Mouse (Mus musculus): Measurements from ENCODE around the gene Uvrag. TPM values are rescaled to one million over a fixed set of nuclear protein-coding genes. Genes with fewer than 3 reads are reported as not detected.
A peak's percentile ranks its signal among the peaks of the same experiment; 100 is the strongest.

Uvrag gene
- polyA plus RNA-seq, 1 experiment from 2014 or later: 20.9 TPM

DNA sequence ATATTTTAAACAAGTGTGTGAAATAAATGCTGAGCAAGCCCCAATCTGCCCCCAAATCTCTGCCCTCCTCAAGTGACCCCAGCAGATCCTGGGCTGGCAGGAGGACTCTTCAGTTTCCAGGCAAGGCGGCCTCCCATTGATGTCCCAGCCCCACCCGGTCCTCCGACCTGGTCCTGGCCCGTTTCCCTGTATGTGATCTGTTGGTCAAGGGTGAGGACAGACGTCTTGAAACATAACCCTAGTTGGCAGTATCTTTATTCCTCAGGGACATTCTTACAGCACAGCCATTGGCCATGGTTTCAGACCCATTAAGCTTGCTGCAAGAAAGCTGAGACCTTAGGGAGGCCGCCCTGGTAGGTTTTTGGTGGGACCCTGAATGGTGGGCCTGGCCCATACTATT lies 287.1 kb downstream of the Uvrag start:
- no peak for ATAC-seq
- H3K9ac ChIP-seq: no peak overlapping the region
- H3K27ac ChIP-seq: no peak overlapping the region
- no peak overlapping the region for H3K4me2 ChIP-seq (replicated peaks)
- WGBS: 90% methylated on average over 6 of the region's 6 CpGs
- no peaks in the 10 kb centered on the region for H3K27me3 ChIP-seq (replicated peaks)
- H3K9me3 ChIP-seq: no peaks in the 10 kb centered on the region
- peaks cover 28% of the 10 kb centered on the region for H3K4me1 ChIP-seq (replicated peaks)
- no peaks in the 10 kb centered on the region for H3K36me3 ChIP-seq
- no peak overlapping the region for H3K4me3 ChIP-seq (replicated peaks)

DNA sequence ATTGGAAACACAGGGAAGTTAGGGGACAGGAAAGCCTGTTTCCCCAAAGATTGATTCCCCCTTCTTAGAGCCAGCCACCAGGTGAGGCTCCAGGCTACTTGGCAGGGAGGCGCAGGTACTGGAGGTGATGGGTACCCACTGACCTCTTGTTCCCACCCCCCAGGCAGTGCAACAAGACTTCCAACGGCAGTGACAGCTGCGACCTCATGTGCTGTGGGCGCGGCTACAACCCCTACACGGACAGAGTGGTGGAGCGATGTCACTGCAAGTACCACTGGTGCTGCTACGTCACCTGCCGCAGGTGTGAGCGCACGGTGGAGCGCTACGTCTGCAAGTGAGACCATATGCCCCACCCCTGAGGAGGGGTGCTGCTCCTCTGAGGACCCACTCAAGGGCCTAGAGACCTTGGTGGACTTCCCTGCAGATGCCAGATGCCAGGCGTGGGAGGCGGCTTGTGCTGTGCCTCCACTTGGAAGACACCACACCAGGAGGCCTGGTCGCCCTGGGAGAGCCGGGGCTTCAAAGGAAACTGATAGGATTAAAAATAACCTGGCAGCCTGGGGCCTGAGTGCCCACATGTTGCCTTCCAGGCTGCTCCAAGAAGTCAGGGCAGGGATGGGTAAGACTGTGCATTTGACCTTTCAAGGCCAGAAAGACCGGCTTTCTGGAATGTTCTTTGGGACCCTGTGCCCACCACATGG lies 287.8 kb downstream of the Uvrag start:
- 84% methylated on average over 18 of the region's 18 CpGs for WGBS
- Histone ChIP-seq H3K27ac (no peak overlapping the region), H3K36me3 (no peaks in the 10 kb centered on the region), H3K4me2 (replicated peaks) (no peak overlapping the region), H3K4me3 (replicated peaks) (no peak overlapping the region), H3K4me1 (replicated peaks) (peaks cover 33% of the 10 kb centered on the region), H3K9me3 (no peaks in the 10 kb centered on the region), H3K9ac (no peak overlapping the region), H3K27me3 (replicated peaks) (no peaks in the 10 kb centered on the region)
- ATAC-seq: no peak

DNA sequence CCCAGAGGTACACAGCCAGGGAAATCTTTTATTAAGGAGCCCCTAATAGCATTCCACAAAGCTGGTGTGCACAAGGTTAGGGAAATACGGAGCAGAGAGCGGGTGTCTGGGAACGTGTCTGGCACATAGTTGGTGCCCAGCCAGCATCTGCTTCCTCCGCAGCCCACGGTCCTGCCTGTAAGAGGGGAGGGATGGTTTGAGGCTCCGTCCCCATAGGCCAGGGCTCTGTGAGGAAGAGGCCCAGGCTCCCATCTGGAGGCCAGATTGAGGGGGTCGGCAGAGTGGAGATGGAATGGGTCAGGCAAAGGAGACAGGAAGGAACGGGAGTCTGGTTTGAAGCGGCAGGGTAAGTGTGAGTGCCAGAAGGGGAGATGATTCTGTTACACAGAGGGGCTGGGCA lies 289.7 kb downstream of the Uvrag start:
- ATAC-seq: peak; percentile 30; the same call in 1 of the 2 replicates
- Histone ChIP-seq H3K4me1 (replicated peaks) (peaks cover 31% of the 10 kb centered on the region), H3K27me3 (replicated peaks) (no peaks in the 10 kb centered on the region), H3K36me3 (no peaks in the 10 kb centered on the region), H3K9ac (no peak overlapping the region), H3K4me3 (replicated peaks) (no peak overlapping the region), H3K4me2 (replicated peaks) (0 out of 2 replicates have a peak overlapping the region, but pooled peaks have one; percentile 14), H3K9me3 (no peaks in the 10 kb centered on the region), H3K27ac (peak overlapping the region; percentile 58)
- 48% methylated on average over 9 of the region's 9 CpGs for WGBS

DNA sequence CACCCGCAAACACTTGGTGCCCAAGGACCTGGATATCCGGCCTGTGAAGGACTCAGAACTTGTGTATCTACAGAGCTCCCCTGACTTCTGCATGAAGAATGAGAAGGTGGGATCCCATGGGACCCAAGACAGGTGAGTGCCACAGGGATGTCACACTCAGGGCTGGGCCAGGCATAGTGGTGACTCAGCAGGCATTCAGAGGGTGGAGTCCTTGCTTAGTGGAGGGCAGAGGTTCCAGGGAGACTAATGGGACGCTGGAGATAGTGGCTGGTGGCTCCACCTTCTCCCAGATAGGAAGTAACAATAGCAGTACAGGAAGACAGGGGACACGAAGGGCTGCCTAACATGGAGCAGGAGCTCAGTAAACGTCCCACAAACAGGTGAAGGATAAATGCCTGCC lies 290.6 kb downstream of the Uvrag start:
- Histone ChIP-seq H3K36me3 (no peaks in the 10 kb centered on the region), H3K9me3 (no peaks in the 10 kb centered on the region), H3K4me1 (replicated peaks) (peaks cover 31% of the 10 kb centered on the region), H3K4me3 (replicated peaks) (no peak overlapping the region), H3K27me3 (replicated peaks) (no peaks in the 10 kb centered on the region), H3K27ac (no peak overlapping the region), H3K4me2 (replicated peaks) (no peak overlapping the region), H3K9ac (no peak overlapping the region)
- 79% methylated on average over 5 of the region's 5 CpGs for WGBS
- peak; percentile 32; the same call in 1 of the 2 replicates for ATAC-seq

DNA sequence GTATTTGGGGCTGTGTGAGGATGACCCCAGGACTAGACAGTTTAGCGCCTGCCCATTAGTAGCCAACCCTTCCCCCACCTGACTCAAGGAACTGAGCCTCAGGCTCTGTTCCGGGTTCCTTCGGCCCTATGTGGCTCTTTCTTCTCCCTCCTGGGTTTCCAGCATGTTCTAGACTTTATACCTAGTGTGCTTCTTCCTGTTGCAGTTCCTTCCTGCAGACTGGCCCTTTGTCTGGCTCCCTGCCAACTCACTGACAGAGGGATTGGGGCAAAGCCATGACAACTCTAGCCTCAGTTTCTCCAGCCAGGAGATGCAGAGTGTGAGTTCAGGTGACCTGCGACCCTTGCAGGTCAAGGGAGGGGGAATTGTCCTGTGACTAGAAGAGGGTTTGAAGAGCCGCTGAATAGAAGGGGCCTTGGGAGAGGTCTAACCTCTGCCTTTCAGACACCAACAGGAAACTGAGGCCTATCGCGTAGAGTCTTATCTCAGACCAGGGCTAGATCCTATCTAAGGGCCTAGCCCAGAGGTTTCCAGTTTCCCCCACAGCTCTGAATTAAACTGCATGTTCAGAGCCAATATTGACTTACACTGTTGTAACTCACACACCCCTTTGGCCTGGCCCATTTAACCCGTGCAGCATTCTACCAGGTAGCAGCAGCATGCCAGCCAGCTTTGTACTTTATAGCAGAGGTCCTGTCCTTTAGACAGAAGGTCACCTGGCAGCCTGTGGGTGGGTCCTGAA lies 291.9 kb downstream of the Uvrag start:
- Histone ChIP-seq H3K4me2 (replicated peaks) (no peak overlapping the region), H3K4me1 (replicated peaks) (peaks cover 31% of the 10 kb centered on the region), H3K9me3 (no peaks in the 10 kb centered on the region), H3K4me3 (replicated peaks) (no peak overlapping the region), H3K27ac (peak overlapping the region; percentile 27), H3K27me3 (replicated peaks) (no peaks in the 10 kb centered on the region), H3K9ac (no peak overlapping the region), H3K36me3 (no peaks in the 10 kb centered on the region)
- 67% methylated on average over 8 of the region's 8 CpGs for WGBS
- peak; percentile 64 for ATAC-seq

DNA sequence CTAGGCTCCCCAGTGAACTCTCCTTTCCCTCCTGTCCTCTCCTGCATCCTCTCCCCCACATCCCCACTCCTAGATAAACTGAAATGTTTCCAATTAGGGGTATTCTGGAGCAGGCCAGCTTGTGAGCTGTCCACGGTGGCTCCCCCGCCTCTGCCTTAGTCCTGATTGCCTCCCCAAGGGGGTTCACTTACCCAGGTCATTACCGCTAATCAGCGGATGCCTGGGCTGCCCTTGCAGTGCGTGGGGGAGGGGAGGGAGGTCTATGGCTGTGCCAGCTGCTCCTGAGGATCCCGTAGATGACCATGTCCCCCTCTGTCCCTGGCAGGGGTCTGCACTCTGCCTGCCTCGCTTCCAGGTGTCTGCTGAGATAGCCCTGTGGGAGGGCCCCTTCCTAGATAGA lies 297.3 kb downstream of the Uvrag start:
- Histone ChIP-seq H3K9me3 (no peaks in the 10 kb centered on the region), H3K36me3 (no peaks in the 10 kb centered on the region), H3K9ac (no peak overlapping the region), H3K4me1 (replicated peaks) (peaks cover 36% of the 10 kb centered on the region), H3K4me2 (replicated peaks) (no peak overlapping the region), H3K4me3 (replicated peaks) (no peak overlapping the region), H3K27me3 (replicated peaks) (peaks cover 14% of the 10 kb centered on the region), H3K27ac (no peak overlapping the region)
- 54% methylated on average over 7 of the region's 7 CpGs for WGBS
- ATAC-seq: no peak

DNA sequence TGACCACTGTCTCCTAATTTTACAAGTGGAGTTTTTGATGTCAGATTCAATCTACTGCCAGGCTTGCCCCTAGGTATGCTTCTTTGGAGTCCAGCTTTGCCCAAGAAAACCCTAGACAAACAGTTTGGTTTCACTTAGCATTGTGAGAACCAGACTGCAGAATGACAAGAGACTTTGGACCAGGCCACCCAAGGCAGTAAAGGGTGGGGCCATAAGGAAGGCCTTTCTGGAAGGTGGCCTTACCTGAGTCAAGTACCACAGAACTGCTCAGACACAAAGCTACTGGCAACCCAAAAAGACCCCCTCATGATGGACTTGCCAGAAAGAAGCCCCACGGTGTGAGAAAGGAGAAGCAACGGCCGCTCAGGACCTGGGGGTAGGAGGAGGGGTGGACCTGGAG lies 297.9 kb downstream of the Uvrag start:
- H3K9me3 ChIP-seq: no peaks in the 10 kb centered on the region
- H3K27me3 ChIP-seq (replicated peaks): peaks cover 14% of the 10 kb centered on the region
- 96% methylated on average over 3 of the region's 3 CpGs for WGBS
- H3K27ac ChIP-seq: no peak overlapping the region
- H3K4me1 ChIP-seq (replicated peaks): peaks cover 39% of the 10 kb centered on the region
- H3K4me2 ChIP-seq (replicated peaks): no peak overlapping the region
- H3K36me3 ChIP-seq: no peaks in the 10 kb centered on the region
- no peak overlapping the region for H3K9ac ChIP-seq
- peak; percentile 45 for ATAC-seq
- no peak overlapping the region for H3K4me3 ChIP-seq (replicated peaks)

DNA sequence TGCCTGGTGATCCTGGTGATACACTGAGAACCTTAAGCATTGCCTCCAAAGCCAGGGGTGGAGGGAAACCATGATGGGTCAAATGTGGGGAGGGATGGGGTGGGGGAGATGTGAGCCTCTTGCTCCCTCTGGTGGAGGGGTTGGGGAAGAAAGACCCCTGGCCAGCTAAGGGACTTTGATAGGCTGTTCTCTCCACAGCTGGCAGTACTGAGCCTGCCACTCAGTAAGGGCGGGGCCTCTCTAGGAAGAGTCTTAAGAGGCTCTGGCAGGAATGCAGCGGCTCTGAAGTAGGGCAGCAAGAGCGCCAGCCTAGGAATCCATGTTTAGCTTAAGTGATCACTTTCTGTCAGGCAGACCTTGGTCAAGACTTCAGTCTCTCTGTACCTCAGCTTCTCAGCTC lies 299.1 kb downstream of the Uvrag start:
- H3K4me1 ChIP-seq (replicated peaks): peaks cover 41% of the 10 kb centered on the region
- H3K27ac ChIP-seq: no peak overlapping the region
- no peaks in the 10 kb centered on the region for H3K9me3 ChIP-seq
- no peak for ATAC-seq
- H3K4me2 ChIP-seq (replicated peaks): no peak overlapping the region
- no peaks in the 10 kb centered on the region for H3K36me3 ChIP-seq
- peaks cover 20% of the 10 kb centered on the region for H3K27me3 ChIP-seq (replicated peaks)
- 64% methylated on average over 3 of the region's 3 CpGs for WGBS
- H3K4me3 ChIP-seq (replicated peaks): no peak overlapping the region
- no peak overlapping the region for H3K9ac ChIP-seq

DNA sequence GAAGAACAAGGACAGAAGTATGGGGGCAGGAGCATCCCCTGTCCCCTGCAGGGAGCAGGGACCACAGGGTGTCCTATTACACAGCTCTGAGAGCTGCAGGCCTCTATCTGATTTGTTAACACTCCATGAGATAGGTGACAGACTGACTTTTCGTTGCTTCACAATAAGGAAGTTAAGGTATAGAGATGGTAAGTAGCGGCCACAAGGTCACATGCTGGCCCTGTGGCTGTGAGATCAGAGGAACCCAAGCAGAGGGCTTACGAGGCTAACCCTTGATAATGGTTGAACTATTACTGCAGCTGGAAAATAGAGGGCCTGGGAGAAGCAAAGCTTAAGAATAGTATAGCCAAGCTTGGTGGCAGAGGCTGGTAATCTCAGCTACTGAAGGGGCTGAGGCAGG lies 300.2 kb downstream of the Uvrag start:
- Histone ChIP-seq H3K27me3 (replicated peaks) (peaks cover 30% of the 10 kb centered on the region), H3K4me2 (replicated peaks) (no peak overlapping the region), H3K4me3 (replicated peaks) (no peak overlapping the region), H3K4me1 (replicated peaks) (peaks cover 50% of the 10 kb centered on the region), H3K36me3 (no peaks in the 10 kb centered on the region), H3K9ac (no peak overlapping the region), H3K27ac (no peak overlapping the region), H3K9me3 (no peaks in the 10 kb centered on the region)
- ATAC-seq: no peak
- WGBS: 58% methylated on average over 3 of the region's 3 CpGs

DNA sequence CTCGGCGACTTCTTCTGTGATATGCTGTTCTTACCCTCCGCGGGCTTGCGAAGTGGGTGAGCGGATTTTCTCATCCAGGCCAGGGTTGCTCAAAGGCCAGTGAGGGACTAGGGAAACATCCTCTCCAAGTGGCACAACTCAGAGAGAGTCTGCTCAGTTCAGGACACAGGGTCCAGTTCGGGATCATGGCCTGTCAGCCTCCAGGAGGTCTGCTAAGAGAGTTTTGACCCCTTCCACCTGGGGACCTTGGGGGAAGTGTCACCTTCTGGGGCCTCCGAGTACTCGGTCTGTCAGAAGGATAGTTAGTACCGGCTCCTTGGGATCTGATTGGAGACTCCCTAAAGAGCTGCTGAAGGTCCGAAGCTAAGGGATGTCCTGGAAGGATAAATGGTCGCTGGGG lies 301.6 kb downstream of the Uvrag start:
- H3K9ac ChIP-seq: peak overlapping the region; percentile 47
- H3K4me1 ChIP-seq (replicated peaks): peaks cover 63% of the 10 kb centered on the region
- no peaks in the 10 kb centered on the region for H3K36me3 ChIP-seq
- peak overlapping the region; percentile 98 for H3K4me2 ChIP-seq (replicated peaks)
- peaks cover 45% of the 10 kb centered on the region for H3K27me3 ChIP-seq (replicated peaks)
- H3K9me3 ChIP-seq: no peaks in the 10 kb centered on the region
- peak overlapping the region; percentile 50 for H3K4me3 ChIP-seq (replicated peaks)
- no peak overlapping the region for H3K27ac ChIP-seq
- no peak for ATAC-seq
- 11% methylated on average over 12 of the region's 12 CpGs for WGBS

DNA sequence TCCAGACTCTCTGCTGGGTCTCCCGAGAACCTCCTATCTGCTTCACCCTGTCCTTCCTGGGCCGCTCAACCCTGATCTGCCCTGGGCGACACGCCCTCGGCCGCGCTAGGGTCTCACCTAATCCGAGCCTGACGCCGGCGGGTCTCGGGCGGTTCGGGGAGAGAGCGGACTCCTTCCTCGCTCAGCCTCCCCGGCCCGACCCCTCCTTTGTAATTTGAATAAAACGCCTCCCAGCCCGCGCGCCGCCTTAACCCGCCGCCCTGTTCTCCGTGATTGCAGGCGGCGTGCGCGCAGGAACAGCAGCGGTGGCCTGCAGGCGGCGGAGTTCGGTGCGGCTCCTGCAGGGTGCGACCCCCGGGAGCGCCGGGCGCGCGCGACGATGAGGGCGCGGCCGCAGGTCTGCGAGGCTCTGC lies 302.2 kb downstream of the Uvrag start:
- Histone ChIP-seq H3K4me1 (replicated peaks) (peaks cover 63% of the 10 kb centered on the region), H3K36me3 (no peaks in the 10 kb centered on the region), H3K4me2 (replicated peaks) (peak overlapping the region; percentile 98), H3K27me3 (replicated peaks) (peaks cover 49% of the 10 kb centered on the region), H3K27ac (no peak overlapping the region), H3K9me3 (no peaks in the 10 kb centered on the region), H3K4me3 (replicated peaks) (peak overlapping the region; percentile 50), H3K9ac (peak overlapping the region; percentile 47)
- WGBS: under 1% methylated on average over 48 of the region's 48 CpGs
- ATAC-seq: peak; percentile 42

DNA sequence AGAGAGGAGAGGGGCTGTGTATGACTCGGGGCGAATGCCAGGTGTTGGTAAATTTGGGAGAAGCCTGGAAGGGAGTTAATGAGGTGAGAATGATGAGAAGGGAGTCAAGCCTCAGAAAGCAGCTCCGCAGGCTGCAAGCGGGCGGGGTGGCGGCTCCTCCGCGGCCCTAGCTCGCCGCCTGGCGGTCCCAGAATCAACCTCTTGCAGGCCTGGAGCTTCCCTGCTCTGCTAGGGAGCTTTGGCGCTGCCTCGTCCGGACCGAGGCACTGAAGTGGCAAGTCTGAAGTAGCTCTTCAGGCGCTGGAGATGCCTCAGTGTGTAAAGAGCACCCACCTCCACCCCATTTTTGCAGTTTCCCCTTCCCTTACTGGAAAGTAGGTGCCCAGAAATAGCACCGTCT lies 303.0 kb downstream of the Uvrag start:
- peak; percentile 59 for ATAC-seq
- H3K9me3 ChIP-seq: no peaks in the 10 kb centered on the region
- H3K4me1 ChIP-seq (replicated peaks): peaks cover 56% of the 10 kb centered on the region
- H3K27ac ChIP-seq: no peak overlapping the region
- peak overlapping the region; percentile 50 for H3K4me3 ChIP-seq (replicated peaks)
- peaks cover 53% of the 10 kb centered on the region for H3K27me3 ChIP-seq (replicated peaks)
- peak overlapping the region; percentile 98 for H3K4me2 ChIP-seq (replicated peaks)
- H3K36me3 ChIP-seq: no peaks in the 10 kb centered on the region
- no peak overlapping the region for H3K9ac ChIP-seq
- WGBS: 1% methylated on average over 17 of the region's 17 CpGs

DNA sequence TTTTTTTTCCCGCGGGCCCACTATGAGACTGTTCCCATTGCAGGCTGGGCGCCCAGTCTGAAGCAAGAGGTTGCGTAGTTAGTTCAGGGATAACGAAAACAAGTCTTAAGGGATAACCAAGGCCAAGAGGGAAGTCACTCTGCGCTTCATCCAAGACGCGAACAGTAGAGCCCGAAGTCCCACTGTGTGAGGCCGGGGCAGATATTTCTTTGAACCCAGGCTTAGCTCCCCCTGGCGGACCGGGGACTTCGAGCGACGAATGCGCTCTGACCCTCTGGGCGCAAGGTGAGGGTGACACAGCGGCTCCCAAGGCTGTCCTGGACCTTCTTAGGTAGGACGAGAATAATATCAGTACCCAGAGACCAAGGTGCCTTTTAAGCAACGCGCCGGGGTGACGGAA lies 304.3 kb downstream of the Uvrag start:
- Histone ChIP-seq H3K36me3 (no peaks in the 10 kb centered on the region), H3K9ac (no peak overlapping the region), H3K4me3 (replicated peaks) (peak overlapping the region; percentile 52), H3K27me3 (replicated peaks) (peaks cover 64% of the 10 kb centered on the region), H3K4me2 (replicated peaks) (peak overlapping the region; percentile 100), H3K27ac (no peak overlapping the region), H3K4me1 (replicated peaks) (peaks cover 48% of the 10 kb centered on the region), H3K9me3 (no peaks in the 10 kb centered on the region)
- 2% methylated on average over 23 of the region's 23 CpGs for WGBS
- ATAC-seq: no peak
